Mouse (Mus musculus) liver, embryonic 15.5 days (tissue): ENCODE measurements around the gene Rreb1. TPM values are rescaled to one million over a fixed set of nuclear protein-coding genes. Genes with fewer than 3 reads are reported as not detected.

Experiments
- ATAC-seq: fragments of 200-750 bp; cut with Nextera tagmentation; 2 replicates; pipeline ENCODE4 v1.8.0; 2017; ENCODE audit warnings: moderate number of reproducible peaks, mild to moderate bottlenecking, moderate library complexity; ENCODE audit not compliant: insufficient read depth
- H3K27ac ChIP-seq: fragments of 300-500 bp; sonication (generic); replicated peaks from 2 replicates; pipeline ENCODE4 v1.5.1; 2015; ENCODE audit warnings: mild to moderate bottlenecking, inconsistent platforms
- H3K27me3 ChIP-seq: fragments of 300-500 bp; sonication (generic); 2 replicates; pipeline ENCODE4 v1.6.1; 2015; ENCODE audit warnings: mild to moderate bottlenecking, inconsistent platforms
- H3K36me3 ChIP-seq: fragments of 300-500 bp; sonication (generic); replicated peaks from 2 replicates; pipeline ENCODE4 v1.6.1; 2015; ENCODE audit warnings: moderate library complexity, mild to moderate bottlenecking, inconsistent platforms
- H3K4me1 ChIP-seq: fragments of 300-500 bp; sonication (generic); replicated peaks from 2 replicates; pipeline ENCODE4 v1.6.1; 2015; ENCODE audit warnings: inconsistent platforms
- H3K4me2 ChIP-seq: fragments of 300-500 bp; sonication (generic); 2 replicates; pipeline ENCODE4 v1.6.1; 2015; ENCODE audit warnings: moderate library complexity, mild to moderate bottlenecking, inconsistent platforms
- H3K4me3 ChIP-seq: fragments of 300-500 bp; sonication (generic); replicated peaks from 2 replicates; pipeline ENCODE4 v1.5.1; 2015; ENCODE audit warnings: mild to moderate bottlenecking, inconsistent platforms
- H3K9ac ChIP-seq: fragments of 300-500 bp; sonication (generic); 2 replicates; pipeline ENCODE4 v1.6.1; 2015; ENCODE audit warnings: moderate library complexity, mild to moderate bottlenecking, inconsistent platforms
- H3K9me3 ChIP-seq: fragments of 300-500 bp; sonication (generic); replicated peaks from 2 replicates; pipeline ENCODE4 v1.6.1; 2016; ENCODE audit warnings: inconsistent platforms
- WGBS: fragments of 180-500 bp; shearing (Covaris S2); methylation state at CpG from one replicate; pipeline ENCODE4 v1.1.7; 2015; ENCODE audit warnings: mixed read lengths; ENCODE audit not compliant: insufficient replicate concordance; 5-methylcytosine and 5-hydroxymethylcytosine counted together
- polyA plus RNA-seq: library from polyadenylated mRNA; unstranded; fragments of >200 nt; fragmentation: Nextera tagmentation; extraction: Ambion mirVana; gene quantifications from 2 replicates; pipeline ENCODE4 v1.2.1, GENCODE M21; 2015

The Rreb1 gene
- polyA plus RNA-seq, 1 experiment from 2014 or later, result 5.4 TPM

DNA sequence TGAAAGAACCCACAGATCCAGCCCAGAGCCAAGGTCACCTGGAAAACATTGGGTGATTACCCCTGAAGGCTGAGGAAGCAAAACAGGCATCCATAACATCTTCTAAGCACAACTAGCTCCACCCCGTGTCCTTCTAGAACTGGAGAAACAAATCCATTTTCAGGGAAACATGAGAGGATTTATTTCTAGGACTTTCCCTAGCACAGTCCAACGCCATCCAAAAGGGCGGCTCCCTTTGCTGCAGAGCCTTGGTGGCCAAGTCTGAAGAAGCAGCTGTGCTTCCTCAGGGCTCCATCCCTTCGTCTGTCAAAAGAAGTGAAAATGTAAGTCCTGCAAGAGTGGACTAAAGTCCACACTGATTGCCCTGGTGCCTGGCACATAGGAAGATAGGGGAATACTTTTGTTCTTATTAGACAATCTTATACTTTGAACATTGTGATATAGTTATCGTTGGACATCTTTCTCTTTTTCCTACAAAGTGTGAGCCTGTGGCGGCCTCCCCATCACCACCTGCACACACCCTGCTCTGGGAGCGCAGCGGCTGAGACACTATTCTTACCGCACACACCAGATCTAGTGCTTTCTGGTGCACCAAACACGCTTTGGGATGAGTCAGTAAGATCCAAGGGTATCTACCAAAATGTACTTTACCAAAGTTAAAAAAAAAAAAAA lies 18.7 kb upstream of the Rreb1 start:
- peaks cover 46% of the 10 kb centered on the region for H3K4me1 ChIP-seq
- peak overlapping the region; percentile 55; the same call in 1 of the 2 replicates for H3K27ac ChIP-seq
- H3K4me2 ChIP-seq, result peak overlapping the region; percentile 36

DNA sequence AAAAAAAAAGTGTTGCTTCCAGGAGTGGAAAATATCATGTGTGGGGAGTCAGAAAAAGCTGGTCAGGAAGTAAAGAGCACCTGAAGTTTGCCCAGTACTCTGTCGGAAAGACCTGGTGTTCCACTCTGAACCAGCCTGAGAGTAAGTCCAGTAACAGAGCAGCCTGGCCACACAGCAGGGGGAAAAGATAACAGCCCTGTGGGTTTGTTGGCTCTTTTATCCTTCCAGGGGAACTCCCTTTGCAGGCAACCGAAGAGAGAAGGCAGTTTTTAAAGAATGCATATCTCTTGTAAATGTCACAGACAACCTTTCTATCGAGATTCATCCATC lies 18.2 kb upstream of the Rreb1 start:
- peak; percentile 82 for ATAC-seq
- no peak overlapping the region for H3K9ac ChIP-seq
- H3K4me1 ChIP-seq, result peaks cover 46% of the 10 kb centered on the region

More for the DNA sequence above, 18.7 kb upstream of the Rreb1 start:
- Histone ChIP-seq H3K4me3 (no peak overlapping the region), H3K9me3 (no peaks in the 10 kb centered on the region), H3K36me3 (no peaks in the 10 kb centered on the region), H3K27me3 (no peaks in the 10 kb centered on the region), H3K9ac (no peak overlapping the region)
- 36% methylated on average over 10 of the region's 10 CpGs for WGBS
- ATAC-seq, result peak; percentile 61; the same call in 1 of the 2 replicates

DNA sequence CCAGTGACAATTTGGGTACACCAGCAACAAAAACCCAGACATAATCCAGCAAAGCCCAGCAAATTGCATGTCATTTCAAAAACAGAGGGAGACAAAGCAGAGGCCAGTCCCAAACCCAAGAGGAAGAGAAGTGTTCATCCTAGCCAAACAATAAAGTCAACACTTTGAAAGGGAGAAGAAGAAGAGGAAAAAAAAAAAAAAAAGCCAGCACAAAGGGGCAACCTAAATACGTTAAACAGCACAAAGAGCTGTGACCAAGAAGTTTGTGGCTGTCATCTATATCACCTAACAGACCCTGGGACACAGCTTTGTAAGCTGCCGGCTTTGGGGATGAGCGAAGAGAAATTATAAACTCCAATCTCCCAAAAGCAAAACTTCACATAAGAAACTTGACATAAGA lies 17.8 kb upstream of the Rreb1 start:
- ATAC-seq, result no peak
- Histone ChIP-seq H3K9ac (no peak overlapping the region), H3K9me3 (no peaks in the 10 kb centered on the region), H3K36me3 (no peaks in the 10 kb centered on the region), H3K4me1 (peaks cover 46% of the 10 kb centered on the region), H3K27ac (peak overlapping the region; percentile 55), H3K4me2 (peak overlapping the region; percentile 36), H3K27me3 (no peaks in the 10 kb centered on the region), H3K4me3 (no peak overlapping the region)
- 32% methylated on average over 3 of the region's 3 CpGs for WGBS

More for the DNA sequence above, 18.2 kb upstream of the Rreb1 start:
- Histone ChIP-seq H3K27me3 (no peaks in the 10 kb centered on the region), H3K36me3 (no peaks in the 10 kb centered on the region), H3K4me3 (no peak overlapping the region), H3K4me2 (peak overlapping the region; percentile 36), H3K27ac (peak overlapping the region; percentile 55), H3K9me3 (no peaks in the 10 kb centered on the region)
- 6% methylated on average over 3 of the region's 3 CpGs for WGBS

DNA sequence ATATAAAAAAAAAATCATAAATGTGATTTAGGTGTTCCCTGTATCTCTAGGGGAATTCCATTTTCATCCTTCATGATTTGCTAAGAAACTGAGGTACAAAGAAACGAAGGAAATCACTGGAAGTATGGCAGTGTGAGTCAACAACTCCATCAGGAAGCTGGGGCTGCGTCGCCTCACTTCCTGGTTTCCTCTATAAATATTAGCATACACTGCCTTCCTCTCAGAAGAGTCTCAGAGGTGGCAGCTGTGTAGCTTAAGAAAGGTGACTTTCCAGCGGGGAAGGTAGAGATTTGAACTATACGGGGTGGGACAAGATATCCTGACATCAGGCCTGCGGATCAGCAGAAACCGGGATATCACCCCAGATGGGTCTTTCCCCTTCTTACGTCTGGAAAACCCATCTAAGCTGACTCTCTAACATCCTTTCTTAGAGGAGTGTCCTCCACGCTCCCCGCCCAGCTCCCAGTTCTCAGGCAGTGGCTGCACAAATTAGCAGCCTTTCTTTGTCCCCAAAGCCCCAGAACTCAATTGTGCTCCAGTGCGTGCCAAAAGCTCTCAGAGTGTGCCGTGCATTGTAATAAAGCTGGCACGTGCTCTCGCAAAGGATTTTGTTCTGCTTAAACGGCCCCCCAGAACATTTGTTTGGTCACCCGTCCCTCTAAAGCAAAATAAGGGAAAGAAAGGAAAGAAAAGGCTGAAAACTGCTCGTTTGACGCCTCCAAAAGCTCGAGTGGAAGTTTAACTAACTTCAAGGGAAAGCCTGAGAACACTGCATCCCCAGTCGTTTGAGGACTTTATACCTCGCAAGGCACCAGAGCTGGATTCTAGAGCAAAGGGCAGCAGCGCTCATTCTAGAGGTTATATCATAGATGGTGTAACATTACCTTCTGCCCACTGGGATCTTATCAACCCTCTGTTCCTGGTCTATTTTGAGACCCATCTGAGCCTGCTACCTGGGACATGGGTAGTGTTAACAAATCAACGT lies 17.0 kb upstream of the Rreb1 start:
- Histone ChIP-seq H3K4me2 (0 out of 2 replicates have a peak overlapping the region, but pooled peaks have one; percentile 14), H3K9ac (no peak overlapping the region), H3K36me3 (no peaks in the 10 kb centered on the region), H3K9me3 (no peaks in the 10 kb centered on the region), H3K4me1 (peaks cover 46% of the 10 kb centered on the region), H3K4me3 (no peak overlapping the region), H3K27ac (peak overlapping the region; percentile 34; the same call in 1 of the 2 replicates), H3K27me3 (no peaks in the 10 kb centered on the region)
- no peak for ATAC-seq
- WGBS, result 36% methylated on average over 23 of the region's 23 CpGs

DNA sequence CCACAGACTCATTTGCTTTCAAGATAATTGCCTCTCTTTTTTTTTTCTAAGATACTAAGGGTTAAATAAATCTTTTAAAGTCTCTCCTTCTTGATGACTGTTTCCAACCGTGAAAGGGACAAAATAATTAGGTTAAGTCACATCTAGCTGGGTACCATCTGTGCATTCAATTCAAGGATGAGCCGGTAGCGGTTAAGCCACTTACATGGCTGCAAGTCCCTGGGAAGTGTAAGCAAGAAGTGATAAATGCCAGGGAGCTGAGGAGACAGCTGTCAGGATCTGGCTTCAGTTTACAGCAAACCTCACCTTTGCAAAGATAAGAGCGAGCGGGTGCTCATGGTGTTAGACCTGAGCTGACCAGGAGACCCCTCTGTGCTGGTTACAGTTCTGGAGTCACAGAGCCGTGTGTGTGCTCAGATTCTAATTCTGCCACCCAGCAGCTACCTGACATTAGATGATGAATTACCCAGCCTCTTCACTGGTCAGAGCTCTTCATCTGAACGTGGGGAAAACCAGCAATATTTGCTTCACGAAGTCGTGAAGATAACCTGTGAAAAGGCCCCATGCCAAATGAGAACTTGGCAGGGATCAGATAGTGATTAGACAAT lies 14.3 kb upstream of the Rreb1 start:
- H3K4me2 ChIP-seq, result no peak overlapping the region
- H3K27ac ChIP-seq, result no peak overlapping the region
- no peak for ATAC-seq
- no peak overlapping the region for H3K4me3 ChIP-seq
- H3K36me3 ChIP-seq, result no peaks in the 10 kb centered on the region
- no peak overlapping the region for H3K9ac ChIP-seq
- no peaks in the 10 kb centered on the region for H3K27me3 ChIP-seq
- peaks cover 33% of the 10 kb centered on the region for H3K4me1 ChIP-seq
- no peaks in the 10 kb centered on the region for H3K9me3 ChIP-seq
- WGBS, result 66% methylated on average over 9 of the region's 9 CpGs

DNA sequence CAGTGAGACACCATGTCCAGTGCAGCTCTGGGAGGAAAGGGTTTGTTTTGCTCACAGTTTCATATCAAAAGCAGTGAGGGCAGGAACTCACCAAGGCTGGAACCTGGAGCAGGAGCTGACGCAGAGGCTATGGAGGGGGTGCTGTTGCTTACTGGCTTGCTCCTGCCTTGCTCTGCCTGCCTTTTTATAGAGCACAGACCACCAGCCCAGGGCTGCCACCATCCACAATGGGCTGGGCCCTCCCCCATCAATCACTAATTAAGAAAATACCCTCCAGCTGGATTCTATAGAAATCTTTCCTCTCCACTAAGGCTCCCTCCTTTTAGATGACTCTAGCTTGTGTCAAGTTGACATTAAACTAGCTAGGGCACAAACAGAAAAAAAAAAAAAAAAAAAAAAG lies 8.4 kb upstream of the Rreb1 start:
- ATAC-seq, result no peak
- 64% methylated on average over 1 of the region's 1 CpGs for WGBS
- Histone ChIP-seq H3K4me2 (no peak overlapping the region), H3K9ac (no peak overlapping the region), H3K27me3 (no peaks in the 10 kb centered on the region), H3K9me3 (no peaks in the 10 kb centered on the region), H3K27ac (no peak overlapping the region), H3K36me3 (no peaks in the 10 kb centered on the region), H3K4me3 (no peak overlapping the region), H3K4me1 (no peaks in the 10 kb centered on the region)

DNA sequence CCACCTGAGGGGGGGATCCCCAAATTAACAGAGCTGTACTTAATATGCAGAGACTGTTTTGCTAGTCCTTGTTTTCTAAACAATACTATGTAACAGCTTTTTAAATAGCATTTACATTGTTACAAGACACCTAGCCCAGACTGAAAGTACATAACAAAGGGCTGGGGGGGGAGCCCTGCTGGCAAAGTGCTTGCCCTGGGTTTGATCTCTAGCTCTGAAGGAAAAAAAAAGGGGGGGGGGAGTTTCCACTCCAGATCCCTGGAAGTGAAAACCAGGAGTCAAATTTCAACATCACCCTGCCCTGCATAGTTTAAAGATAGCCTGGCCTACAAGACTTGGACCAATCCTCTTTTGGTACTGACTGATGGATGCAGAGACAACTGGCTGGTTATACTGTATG lies 4.7 kb upstream of the Rreb1 start:
- no peak overlapping the region for H3K9ac ChIP-seq
- no peak overlapping the region for H3K4me2 ChIP-seq
- H3K4me3 ChIP-seq, result no peak overlapping the region
- ATAC-seq, result no peak
- H3K4me1 ChIP-seq, result peaks cover 13% of the 10 kb centered on the region
- no peak overlapping the region for H3K27ac ChIP-seq
- H3K27me3 ChIP-seq, result peaks cover 12% of the 10 kb centered on the region
- H3K9me3 ChIP-seq, result no peaks in the 10 kb centered on the region
- H3K36me3 ChIP-seq, result no peaks in the 10 kb centered on the region

DNA sequence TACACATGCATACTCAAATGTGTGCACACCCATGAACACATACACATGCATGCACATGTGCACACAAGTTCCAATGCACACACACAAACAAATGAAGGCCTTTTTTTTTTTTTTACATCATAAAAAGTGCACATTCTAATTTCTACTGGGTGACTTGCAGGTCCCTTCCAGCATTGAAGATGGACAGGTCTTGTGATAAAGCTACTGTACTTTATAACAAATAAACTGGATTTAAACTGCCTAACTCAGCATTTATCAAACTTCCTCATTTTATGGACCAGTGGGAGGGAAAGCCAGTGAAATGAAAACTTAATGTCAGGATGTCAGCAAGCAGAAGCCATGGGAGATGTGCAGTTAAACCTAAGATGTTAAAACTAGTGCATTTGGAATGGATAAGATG lies 1.5 kb upstream of the Rreb1 start:
- no peak for ATAC-seq
- Histone ChIP-seq H3K4me1 (peaks cover 27% of the 10 kb centered on the region), H3K27ac (no peak overlapping the region)

DNA sequence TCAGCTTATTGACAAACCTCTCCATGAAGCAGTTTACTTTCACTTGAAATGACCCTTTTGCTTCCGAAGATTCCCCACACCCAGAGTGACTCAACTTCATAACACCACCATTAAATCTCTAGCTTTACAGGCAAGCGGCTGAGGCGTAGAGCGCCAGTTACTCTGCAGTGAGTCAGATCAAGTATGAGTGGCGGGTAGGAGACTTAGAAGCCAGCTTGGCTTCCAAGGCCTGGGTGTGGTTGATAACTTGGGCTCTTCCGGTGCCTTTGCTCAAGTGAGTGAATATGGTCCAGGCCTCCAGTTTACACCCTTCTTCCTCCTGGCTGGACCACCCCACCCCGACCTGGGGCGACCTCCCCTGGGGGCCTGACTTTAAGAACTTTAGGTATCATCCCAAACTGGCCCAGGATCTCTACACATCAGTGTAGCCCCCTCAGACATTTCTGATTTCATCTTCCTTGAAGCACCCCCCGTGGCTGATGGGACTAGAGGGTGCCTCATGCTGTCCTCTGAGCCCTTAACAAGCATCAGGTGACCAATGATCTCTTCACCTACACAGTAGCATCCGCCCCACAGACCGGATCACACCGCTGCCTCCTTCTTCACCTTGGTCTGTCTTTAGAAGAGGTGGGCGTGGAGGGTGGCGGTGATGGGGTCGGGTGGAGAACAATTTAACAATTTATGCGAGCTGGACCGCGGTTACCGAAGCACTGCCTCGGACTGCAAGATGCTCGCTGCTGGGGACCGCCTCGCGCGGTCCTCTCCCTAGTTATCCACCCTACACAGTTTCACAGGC lies 651 bp upstream of the Rreb1 start:
- Histone ChIP-seq H3K4me1 (peaks cover 27% of the 10 kb centered on the region), H3K27me3 (peaks cover 26% of the 10 kb centered on the region), H3K27ac (no peak overlapping the region), H3K9ac (peak overlapping the region; percentile 30), H3K9me3 (no peaks in the 10 kb centered on the region), H3K4me3 (peak overlapping the region; percentile 59), H3K4me2 (peak overlapping the region; percentile 91), H3K36me3 (no peaks in the 10 kb centered on the region)
- WGBS, result 11% methylated on average over 25 of the region's 25 CpGs
- peak; percentile 52; the same call in 1 of the 2 replicates for ATAC-seq

More for the DNA sequence above, 1.5 kb upstream of the Rreb1 start:
- H3K27me3 ChIP-seq, result peaks cover 26% of the 10 kb centered on the region
- H3K36me3 ChIP-seq, result no peaks in the 10 kb centered on the region
- H3K9ac ChIP-seq, result no peak overlapping the region
- no peak overlapping the region for H3K4me3 ChIP-seq
- H3K9me3 ChIP-seq, result no peaks in the 10 kb centered on the region
- no peak overlapping the region for H3K4me2 ChIP-seq

DNA sequence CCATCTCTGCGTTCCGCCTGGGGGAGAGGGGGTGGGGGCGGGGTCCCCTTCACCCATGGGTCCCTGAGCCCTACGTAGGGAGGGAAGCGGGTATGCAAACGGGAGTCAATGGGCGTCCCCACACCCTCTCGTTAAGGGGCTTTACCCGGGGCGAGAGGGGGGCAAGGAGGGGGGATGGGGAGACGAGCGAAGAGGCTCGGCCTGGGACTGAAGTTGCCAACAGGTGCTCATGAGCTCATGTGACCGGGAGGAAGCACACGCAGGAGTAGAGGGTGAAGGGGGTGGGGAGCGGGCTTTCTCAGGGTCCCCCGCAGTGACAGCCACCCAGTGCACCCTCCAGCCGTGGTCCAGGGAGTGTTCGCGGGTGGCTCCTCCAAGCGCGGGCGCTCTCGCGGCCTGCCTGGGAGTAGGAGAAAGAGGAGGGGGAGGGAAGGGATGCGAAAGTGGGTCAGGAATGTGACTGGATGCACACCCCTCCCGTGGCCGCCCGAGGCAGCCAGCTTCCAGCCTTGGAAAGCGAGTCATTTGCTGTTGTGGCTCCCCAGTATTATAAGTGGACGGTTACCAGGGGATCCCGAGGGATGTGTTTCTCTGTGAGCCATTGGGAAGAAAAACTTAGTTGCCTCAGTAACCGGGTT lies 513 bp downstream of the Rreb1 start:
- no peaks in the 10 kb centered on the region for H3K36me3 ChIP-seq
- ATAC-seq, result peak; percentile 43; the same call in 1 of the 2 replicates
- H3K9ac ChIP-seq, result peak overlapping the region; percentile 30
- peak overlapping the region; percentile 91 for H3K4me2 ChIP-seq
- no peaks in the 10 kb centered on the region for H3K9me3 ChIP-seq
- H3K27me3 ChIP-seq, result peaks cover 26% of the 10 kb centered on the region
- under 1% methylated on average over 33 of the region's 33 CpGs for WGBS
- peak overlapping the region; percentile 59 for H3K4me3 ChIP-seq
- H3K4me1 ChIP-seq, result peaks cover 27% of the 10 kb centered on the region
- peak overlapping the region; percentile 38; the same call in 1 of the 2 replicates for H3K27ac ChIP-seq
